Mouse (Mus musculus) limb, embryonic 13.5 days (tissue): ENCODE data around the gene Cxcl3. TPM values are rescaled to one million over a fixed set of nuclear protein-coding genes. Genes with fewer than 3 reads are reported as not detected.
A peak's percentile ranks its signal among the peaks of the same experiment; 100 is the strongest.

Experiments
- ATAC-seq: fragments of 200-750 bp; cut with Nextera tagmentation; 2 replicates; pipeline ENCODE4 v1.8.0; 2017; ENCODE audit warnings: low read depth, moderate number of reproducible peaks, moderate TSS enrichment; ENCODE audit not compliant: low FRiP score
- H3K27ac ChIP-seq: fragments of 300-500 bp; sonication (generic); 2 replicates; pipeline ENCODE4 v1.5.1; 2015; ENCODE audit warnings: inconsistent platforms, mild to moderate bottlenecking, moderate library complexity
- H3K27me3 ChIP-seq: fragments of 300-500 bp; sonication (generic); 2 replicates; pipeline ENCODE4 v1.6.1; 2015; ENCODE audit warnings: mild to moderate bottlenecking, inconsistent platforms
- H3K36me3 ChIP-seq: fragments of 300-500 bp; sonication (generic); 2 replicates; pipeline ENCODE4 v1.6.1; 2015; ENCODE audit warnings: inconsistent platforms, mild to moderate bottlenecking, moderate library complexity
- H3K4me1 ChIP-seq: fragments of 300-500 bp; sonication (generic); 2 replicates; pipeline ENCODE4 v1.6.1; 2015; ENCODE audit warnings: inconsistent platforms
- H3K4me2 ChIP-seq: fragments of 300-500 bp; sonication (generic); replicated peaks from 2 replicates; pipeline ENCODE4 v1.6.1; 2015; ENCODE audit warnings: inconsistent platforms, mild to moderate bottlenecking, moderate library complexity
- H3K4me3 ChIP-seq: fragments of 300-500 bp; sonication (generic); 2 replicates; pipeline ENCODE4 v1.5.1; 2015; ENCODE audit warnings: moderate library complexity, mild to moderate bottlenecking, inconsistent platforms
- H3K9ac ChIP-seq: fragments of 300-500 bp; sonication (generic); 2 replicates; pipeline ENCODE4 v1.6.1; 2015; ENCODE audit warnings: mild to moderate bottlenecking, inconsistent platforms
- H3K9me3 ChIP-seq: fragments of 300-500 bp; sonication (generic); 2 replicates; pipeline ENCODE4 v1.6.1; 2016; ENCODE audit warnings: inconsistent platforms
- WGBS: fragments of 180-500 bp; shearing (Covaris S2); methylation state at CpG from one replicate; pipeline ENCODE4 v1.1.7; 2015; 5-methylcytosine and 5-hydroxymethylcytosine counted together
- microRNA-seq: library from miRNA; unstranded; fragments of <30 nt; microRNA quantifications from one replicate; pipeline ENCODE4, GENCODE M21; 2016
- polyA plus RNA-seq: library from polyadenylated mRNA; unstranded; fragments of >200 nt; fragmentation: Nextera tagmentation; extraction: Ambion mirVana; gene quantifications from 2 replicates; pipeline ENCODE4 v1.2.1, GENCODE M21; 2015

Cxcl3 gene
- polyA plus RNA-seq, 1 experiment from 2014 or later = 0.52 TPM

GRCm38 (mm10) chr5:90804574-90804973 lies 18.7 kb downstream of the Cxcl3 start:
- H3K4me2 ChIP-seq = no peak overlapping the region
- no peaks in the 10 kb centered on the region for H3K27me3 ChIP-seq
- H3K9me3 ChIP-seq = no peaks in the 10 kb centered on the region
- no peaks in the 10 kb centered on the region for H3K36me3 ChIP-seq
- no peak overlapping the region for H3K27ac ChIP-seq
- H3K4me1 ChIP-seq = no peaks in the 10 kb centered on the region
- no peak for ATAC-seq
- H3K4me3 ChIP-seq = no peak overlapping the region
- no peak overlapping the region for H3K9ac ChIP-seq

- Histone ChIP-seq H3K27ac (no peak overlapping the region), H3K4me2 (no peak overlapping the region), H3K9ac (no peak overlapping the region), H3K9me3 (no peaks in the 10 kb centered on the region), H3K4me1 (no peaks in the 10 kb centered on the region), H3K27me3 (no peaks in the 10 kb centered on the region), H3K4me3 (no peak overlapping the region), H3K36me3 (no peaks in the 10 kb centered on the region)
- ATAC-seq = no peak
Observed at GRCm38 (mm10) chr5:90806050-90806449, 20.1 kb downstream of the Cxcl3 start.

GRCm38 (mm10) chr5:90807176-90807950 lies 21.5 kb downstream of the Cxcl3 start:
- no peaks in the 10 kb centered on the region for H3K27me3 ChIP-seq
- no peak for ATAC-seq
- 78% methylated on average over 3 of the region's 3 CpGs for WGBS
- H3K36me3 ChIP-seq = no peaks in the 10 kb centered on the region
- no peak overlapping the region for H3K27ac ChIP-seq
- H3K4me1 ChIP-seq = no peaks in the 10 kb centered on the region
- no peaks in the 10 kb centered on the region for H3K9me3 ChIP-seq
- H3K9ac ChIP-seq = no peak overlapping the region
- H3K4me2 ChIP-seq = no peak overlapping the region
- no peak overlapping the region for H3K4me3 ChIP-seq

- Histone ChIP-seq H3K9me3 (no peaks in the 10 kb centered on the region), H3K27me3 (no peaks in the 10 kb centered on the region), H3K27ac (no peak overlapping the region), H3K9ac (no peak overlapping the region), H3K4me2 (no peak overlapping the region), H3K4me3 (no peak overlapping the region), H3K4me1 (no peaks in the 10 kb centered on the region), H3K36me3 (no peaks in the 10 kb centered on the region)
- ATAC-seq = peak; percentile 40; the same call in 1 of the 2 replicates
Observed at GRCm38 (mm10) chr5:90819756-90820155, 33.9 kb downstream of the Cxcl3 start.

- no peaks in the 10 kb centered on the region for H3K36me3 ChIP-seq
- H3K4me2 ChIP-seq = no peak overlapping the region
- WGBS = 64% methylated on average over 11 of the region's 11 CpGs
- peak; percentile 77 for ATAC-seq
- H3K9ac ChIP-seq = no peak overlapping the region
- no peaks in the 10 kb centered on the region for H3K4me1 ChIP-seq
- no peak overlapping the region for H3K27ac ChIP-seq
- no peaks in the 10 kb centered on the region for H3K27me3 ChIP-seq
- no peaks in the 10 kb centered on the region for H3K9me3 ChIP-seq
- H3K4me3 ChIP-seq = no peak overlapping the region
Observed at GRCm38 (mm10) chr5:90832145-90832767, 46.4 kb downstream of the Cxcl3 start.

- H3K4me3 ChIP-seq = no peak overlapping the region
- ATAC-seq = no peak
- H3K27ac ChIP-seq = no peak overlapping the region
- no peak overlapping the region for H3K4me2 ChIP-seq
- no peaks in the 10 kb centered on the region for H3K36me3 ChIP-seq
- no peaks in the 10 kb centered on the region for H3K27me3 ChIP-seq
- 76% methylated on average over 8 of the region's 8 CpGs for WGBS
- no peaks in the 10 kb centered on the region for H3K9me3 ChIP-seq
- H3K4me1 ChIP-seq = no peaks in the 10 kb centered on the region
- H3K9ac ChIP-seq = no peak overlapping the region
Observed at GRCm38 (mm10) chr5:90832768-90833388, 47.0 kb downstream of the Cxcl3 start.

- WGBS = 81% methylated on average over 4 of the region's 4 CpGs
- ATAC-seq = no peak
- H3K36me3 ChIP-seq = no peaks in the 10 kb centered on the region
- H3K9me3 ChIP-seq = no peaks in the 10 kb centered on the region
- H3K27ac ChIP-seq = no peak overlapping the region
- no peak overlapping the region for H3K4me2 ChIP-seq
- H3K27me3 ChIP-seq = no peaks in the 10 kb centered on the region
- no peak overlapping the region for H3K9ac ChIP-seq
- no peaks in the 10 kb centered on the region for H3K4me1 ChIP-seq
- no peak overlapping the region for H3K4me3 ChIP-seq
Observed at GRCm38 (mm10) chr5:90834436-90834835, 48.5 kb downstream of the Cxcl3 start.

GRCm38 (mm10) chr5:90838582-90838981 lies 52.7 kb downstream of the Cxcl3 start:
- no peak overlapping the region for H3K9ac ChIP-seq
- H3K9me3 ChIP-seq = no peaks in the 10 kb centered on the region
- H3K27ac ChIP-seq = no peak overlapping the region
- no peaks in the 10 kb centered on the region for H3K4me1 ChIP-seq
- H3K36me3 ChIP-seq = no peaks in the 10 kb centered on the region
- no peaks in the 10 kb centered on the region for H3K27me3 ChIP-seq
- ATAC-seq = no peak
- H3K4me3 ChIP-seq = no peak overlapping the region
- H3K4me2 ChIP-seq = no peak overlapping the region
- 67% methylated on average over 5 of the region's 5 CpGs for WGBS

Small RNA genes within 50 kb of the gene (microRNA-seq; reads per million reads assigned to microRNA genes)
- gene Gm24322 = not detected

Other genes with a start within 250 kb of the Cxcl3 start
- gene 5830473C10Rik, start 225.0 kb upstream of the Cxcl3 start, polyA plus RNA-seq = 0.08 TPM in 1 of 2 replicates, not detected in the other
- gene Rassf6, start 145.4 kb upstream of the Cxcl3 start, polyA plus RNA-seq = 1.4 and 2.1 TPM in 2 replicates
- 0.51 and 0.71 TPM in 2 replicates for gene Cxcl5, start 26.7 kb upstream of the Cxcl3 start, polyA plus RNA-seq
- 4.1 and 6.6 TPM in 2 replicates for gene Ppbp, start 17.6 kb upstream of the Cxcl3 start, polyA plus RNA-seq
- 46.5 and 56.5 TPM in 2 replicates for gene Pf4, start 13.7 kb upstream of the Cxcl3 start, polyA plus RNA-seq
- 0.06 and 0.26 TPM in 2 replicates for gene Cxcl15, start 8.4 kb downstream of the Cxcl3 start, polyA plus RNA-seq
- 1.1 and 1.4 TPM in 2 replicates for gene Cxcl1, start 105.1 kb downstream of the Cxcl3 start, polyA plus RNA-seq
- gene Cxcl2, start 117.8 kb downstream of the Cxcl3 start, polyA plus RNA-seq = 0.18 and 0.28 TPM in 2 replicates
- 59.5 and 62.3 TPM in 2 replicates for gene Mthfd2l, start 145.0 kb downstream of the Cxcl3 start, polyA plus RNA-seq
- 0.10 and 0.29 TPM in 2 replicates for gene Epgn, start 241.4 kb downstream of the Cxcl3 start, polyA plus RNA-seq